11 mouse cellular contexts compared by ENCODE assay signal in genomic region chr1:171610026-171610425, GRCm38 (mm10). TPM values are rescaled to one million over a fixed set of nuclear protein-coding genes. Genes with fewer than 3 reads are reported as not detected.
DNase-seq lines count a peak whose midpoint lies in the region; ATAC-seq lines count a peak whose summit lies in the region.
"Had no signal": no experiment of that assay in that cellular context is flagged by ENCODE, and none has a peak within 500 bp of the region (broad histone marks: within the 10 kb centered on the region; RNA-seq: fewer than 3 reads in every experiment).

No protein-coding gene starts in this region.

- no peaks in the 10 kb centered on the region for H3K4me1 ChIP-seq in embryonic facial prominence, embryonic 11.5 days (ENCODE audit: control insufficient read depth, insufficient read depth, low read length)
- no peaks in the 10 kb centered on the region for H3K4me1 ChIP-seq in embryonic facial prominence, embryonic 10.5 days
- H3K4me1 ChIP-seq in forebrain, embryonic 10.5 days = no peaks in the 10 kb centered on the region
- H3K4me1 ChIP-seq: liver, embryonic 15.5 days had no signal

- no peaks in the 10 kb centered on the region for H3K36me3 ChIP-seq in embryonic facial prominence, embryonic 11.5 days (replicated peaks; ENCODE audit: control insufficient read depth, insufficient read depth, low read depth, low read length)
- H3K36me3 ChIP-seq in embryonic facial prominence, embryonic 10.5 days (replicated peaks) = no peaks in the 10 kb centered on the region
- H3K36me3 ChIP-seq in forebrain, embryonic 10.5 days (replicated peaks) = no peaks in the 10 kb centered on the region
- H3K36me3 ChIP-seq: liver, embryonic 15.5 days had no signal

- DNase-seq in embryonic facial prominence, embryonic 11.5 days (ENCODE audit: low spot score) = peak; percentile 25
- no peak for DNase-seq in embryonic facial prominence, embryonic 10.5 days (ENCODE audit: low spot score)
- peak; percentile 31 to 48 for DNase-seq in spleen, postnatal 36 days (ENCODE audit: low spot score in 2 of 2)
- no peak for DNase-seq in spleen, adult 18-20 months
- peak; percentile 8 for DNase-seq in lung, postnatal 25 days (ENCODE audit: low spot score)
- DNase-seq in thymus, postnatal 4 days = peak; percentile 61
- DNase-seq in yolk sac, embryonic 10.5 days (ENCODE audit: low spot score) = no peak
- no peak for DNase-seq in forebrain, embryonic 10.5 days (ENCODE audit: extremely low spot score, low spot score)
- DNase-seq: cerebellum, postnatal 25 days had no signal

- H3K9me3 ChIP-seq in embryonic facial prominence, embryonic 11.5 days (replicated peaks; ENCODE audit: control insufficient read depth, low read length) = no peaks in the 10 kb centered on the region
- H3K9me3 ChIP-seq in embryonic facial prominence, embryonic 10.5 days = no peaks in the 10 kb centered on the region
- no peaks in the 10 kb centered on the region for H3K9me3 ChIP-seq in forebrain, embryonic 10.5 days
- H3K9me3 ChIP-seq: liver, embryonic 15.5 days had no signal

- no peak for ATAC-seq in embryonic facial prominence, embryonic 11.5 days (replicated peaks; ENCODE audit: insufficient number of reproducible peaks, low FRiP score, low TSS enrichment, low read depth)
- ATAC-seq: intestine, embryonic 16.5 days had no signal

- H3K9ac ChIP-seq in embryonic facial prominence, embryonic 11.5 days (replicated peaks; ENCODE audit: low read length) = no peak overlapping the region
- H3K9ac ChIP-seq: liver, embryonic 15.5 days had no signal

- 84% methylated on average over 2 of the region's 2 CpGs for WGBS in embryonic facial prominence, embryonic 11.5 days
- WGBS in embryonic facial prominence, embryonic 10.5 days = 92% methylated on average over 2 of the region's 2 CpGs
- 92% methylated on average over 2 of the region's 2 CpGs for WGBS in forebrain, embryonic 10.5 days

- H3K4me2 ChIP-seq in embryonic facial prominence, embryonic 11.5 days (ENCODE audit: low read depth, low read length) = no peak overlapping the region
- H3K4me2 ChIP-seq: liver, embryonic 15.5 days had no signal

- H3K27me3 ChIP-seq in embryonic facial prominence, embryonic 11.5 days (ENCODE audit: control insufficient read depth, insufficient read depth, low read length) = no peaks in the 10 kb centered on the region
- no peaks in the 10 kb centered on the region for H3K27me3 ChIP-seq in embryonic facial prominence, embryonic 10.5 days (replicated peaks; ENCODE audit: low read depth, poor library complexity, severe bottlenecking)
- no peaks in the 10 kb centered on the region for H3K27me3 ChIP-seq in forebrain, embryonic 10.5 days (ENCODE audit: poor library complexity, severe bottlenecking)
- H3K27me3 ChIP-seq: liver, embryonic 15.5 days had no signal

- H3K4me3 ChIP-seq in embryonic facial prominence, embryonic 11.5 days (ENCODE audit: low read depth, low read length) = no peak overlapping the region
- no peak overlapping the region for H3K4me3 ChIP-seq in embryonic facial prominence, embryonic 10.5 days
- no peak overlapping the region for H3K4me3 ChIP-seq in forebrain, embryonic 10.5 days
- H3K4me3 ChIP-seq: liver, embryonic 15.5 days had no signal

- no peak overlapping the region for H3K27ac ChIP-seq in embryonic facial prominence, embryonic 11.5 days (replicated peaks; ENCODE audit: low read depth, low read length)
- H3K27ac ChIP-seq in embryonic facial prominence, embryonic 10.5 days (replicated peaks) = no peak overlapping the region
- H3K27ac ChIP-seq in forebrain, embryonic 10.5 days = no peak overlapping the region
- H3K27ac ChIP-seq: liver, embryonic 15.5 days had no signal

RNA-seq across cellular contexts. Expression of gene Ly9, which starts 2.8 kb away (rescaled TPM):
- not detected in 2 replicates for polyA plus RNA-seq in embryonic facial prominence, embryonic 11.5 days (2014; fragmentation: Nextera tagmentation; extraction: Ambion mirVana)
- 0.06 and 0.07 TPM in 2 replicates for polyA plus RNA-seq in embryonic facial prominence, embryonic 10.5 days (2016; fragmentation: Nextera tagmentation; extraction: Ambion mirVana)
- not detected in 2 replicates for polyA plus RNA-seq in forebrain, embryonic 10.5 days (2016; fragmentation: Nextera tagmentation; extraction: Ambion mirVana)

RNA-seq across cellular contexts. Expression of gene Slamf7, which starts 42.8 kb away (rescaled TPM):
- not detected in 2 replicates for polyA plus RNA-seq in embryonic facial prominence, embryonic 11.5 days (2014; fragmentation: Nextera tagmentation; extraction: Ambion mirVana)
- not detected in 2 replicates for polyA plus RNA-seq in embryonic facial prominence, embryonic 10.5 days (2016; fragmentation: Nextera tagmentation; extraction: Ambion mirVana)
- not detected in 2 replicates for polyA plus RNA-seq in forebrain, embryonic 10.5 days (2016; fragmentation: Nextera tagmentation; extraction: Ambion mirVana)

RNA-seq across cellular contexts. Expression of gene Cd244a, which starts 51.0 kb away (rescaled TPM):
- not detected in 2 replicates for polyA plus RNA-seq in embryonic facial prominence, embryonic 11.5 days (2014; fragmentation: Nextera tagmentation; extraction: Ambion mirVana)
- 0.19 TPM in 1 of 2 replicates, not detected in the other for polyA plus RNA-seq in embryonic facial prominence, embryonic 10.5 days (2016; fragmentation: Nextera tagmentation; extraction: Ambion mirVana)
- polyA plus RNA-seq in forebrain, embryonic 10.5 days (2016; fragmentation: Nextera tagmentation; extraction: Ambion mirVana) = not detected in 2 replicates

Comparison
In these comparisons a context has a peak if more than half of its experiments do, and no peak if none do; other contexts are left out.
1. DNase-seq: peak in embryonic facial prominence, embryonic 11.5 days (single experiment), spleen, postnatal 36 days (2 of 2), lung, postnatal 25 days (single experiment) and thymus, postnatal 4 days (single experiment); none in embryonic facial prominence, embryonic 10.5 days (single experiment), spleen, adult 18-20 months (0 of 2), yolk sac, embryonic 10.5 days (single experiment) and forebrain, embryonic 10.5 days (single experiment).